Mouse (Mus musculus) bone marrow macrophage, adult 2 months (primary cell): Measurements from ENCODE around the gene Bace2. TPM values are rescaled to one million over a fixed set of nuclear protein-coding genes. Genes with fewer than 3 reads are reported as not detected.
A peak's percentile ranks its signal among the peaks of the same experiment; 100 is the strongest.

Experiments used
- H3K27ac ChIP-seq: 2 replicates; pipeline ENCODE4 v1.5.1; 2012; ENCODE audit warnings: low read depth, low read length; ENCODE audit not compliant: insufficient read depth
- H3K4me1 ChIP-seq: 2 replicates; pipeline ENCODE4 v1.6.1; 2012; ENCODE audit warnings: low read length; ENCODE audit not compliant: control insufficient read depth, insufficient read depth
- H3K4me3 ChIP-seq: 2 replicates; pipeline ENCODE4 v1.5.1; 2012; ENCODE audit warnings: mild to moderate bottlenecking, low read length, moderate library complexity; ENCODE audit not compliant: insufficient read depth
- CTCF ChIP-seq: IDR thresholded peaks from 2 replicates; pipeline ENCODE4 v1.5.1; 2012; ENCODE audit warnings: low read depth, mild to moderate bottlenecking, low read length, moderate library complexity
- POLR2A ChIP-seq: IDR thresholded peaks from 2 replicates; pipeline ENCODE4 v1.6.1; 2012; ENCODE audit warnings: mild to moderate bottlenecking, low read depth, low read length, borderline replicate concordance
- polyA plus RNA-seq: library from polyadenylated mRNA; stranded (reverse); fragments of >200 nt; gene quantifications from 2 replicates; pipeline ENCODE4 v1.2.4, GENCODE M21; 2012; ENCODE audit not compliant: missing spikeins, insufficient read depth, insufficient read length

Gene Bace2
- not detected in 2 replicates for polyA plus RNA-seq

GRCm38 (mm10) chr16:97356499-97357187 lies at the start of gene Bace2:
Gene Bace2, plus strand, starts transcription at chr16:97356742.
- Histone ChIP-seq H3K4me1 (no peaks in the 10 kb centered on the region), H3K27ac (no peak within 1 kb of the TSS), H3K4me3 (peak within 1 kb of the TSS; percentile 33; the same call in 1 of the 2 replicates)
- TF ChIP-seq CTCF (no peak), POLR2A (no peak)

DNA sequence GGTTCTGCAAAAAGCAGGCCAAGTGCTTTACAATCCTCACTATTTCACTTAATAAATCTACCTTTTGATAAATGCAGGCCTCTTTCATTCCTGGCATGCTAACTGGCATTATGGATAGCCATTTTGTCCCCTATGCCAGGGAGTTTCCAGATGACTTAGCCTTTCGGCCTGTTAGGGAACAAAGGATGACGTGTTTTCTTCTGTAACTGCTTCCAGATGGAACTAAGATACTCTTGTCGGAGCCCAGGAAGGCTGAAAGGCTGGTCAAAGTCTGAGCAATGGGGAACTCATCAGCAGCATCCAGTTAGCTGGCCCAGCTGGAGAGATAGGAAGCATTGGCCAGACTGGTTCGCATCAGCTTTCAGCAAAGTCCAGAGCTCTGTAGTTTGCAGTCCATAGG lies 48.9 kb upstream of the Bace2 start:
- Histone ChIP-seq H3K27ac (no peak overlapping the region), H3K4me1 (peaks cover 12% of the 10 kb centered on the region), H3K4me3 (no peak overlapping the region)
- TF ChIP-seq CTCF (no peak), POLR2A (no peak)

- H3K4me1 ChIP-seq, result peaks cover 12% of the 10 kb centered on the region
- H3K4me3 ChIP-seq, result no peak overlapping the region
- TF ChIP-seq POLR2A, result no peak
- no peak for TF ChIP-seq CTCF
- no peak overlapping the region for H3K27ac ChIP-seq
Measured at GRCm38 (mm10) chr16:97309796-97310569, 46.6 kb upstream of the Bace2 start.

GRCm38 (mm10) chr16:97310570-97310846 lies 46.0 kb upstream of the Bace2 start:
- no peak for TF ChIP-seq POLR2A
- H3K4me3 ChIP-seq, result no peak overlapping the region
- no peak overlapping the region for H3K27ac ChIP-seq
- peaks cover 12% of the 10 kb centered on the region for H3K4me1 ChIP-seq

DNA sequence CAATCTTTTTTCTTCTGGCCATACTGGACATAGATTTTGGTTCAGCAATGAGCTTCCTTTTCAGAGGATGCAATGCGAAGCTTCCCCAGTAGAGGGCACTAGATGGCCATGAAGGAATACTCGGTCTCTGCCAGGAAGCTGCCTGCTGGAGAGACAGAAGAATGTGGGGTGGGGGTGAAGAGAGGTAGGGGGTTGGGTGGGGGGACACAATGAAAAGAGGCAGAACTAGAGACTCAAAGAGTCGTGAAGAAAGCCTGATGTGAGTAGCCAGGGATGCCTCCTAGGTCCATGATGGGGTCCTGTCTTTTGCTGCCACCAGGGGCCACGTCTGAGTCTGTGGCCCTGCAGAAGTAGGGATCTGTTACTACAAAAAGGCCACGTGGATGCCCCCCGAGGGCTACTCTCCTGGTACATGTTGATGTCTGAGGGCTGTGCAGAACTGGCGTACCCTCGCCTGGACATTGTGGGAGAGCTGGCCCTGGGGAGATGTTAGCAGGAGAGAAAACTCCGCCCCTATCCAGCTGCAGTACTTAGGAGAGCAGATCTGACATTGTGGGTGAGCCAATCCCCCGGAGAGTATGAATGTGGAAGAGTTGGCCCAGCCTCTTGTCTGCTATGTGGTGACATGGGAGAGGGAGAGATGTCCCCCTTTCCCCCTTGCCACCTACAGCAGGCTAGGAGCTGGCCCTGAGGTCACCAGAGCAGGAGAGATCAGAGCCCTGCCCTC lies 43.4 kb upstream of the Bace2 start:
- no peak overlapping the region for H3K27ac ChIP-seq
- TF ChIP-seq CTCF (peak; percentile 73), POLR2A (no peak)
- H3K4me1 ChIP-seq, result peaks cover 12% of the 10 kb centered on the region
- H3K4me3 ChIP-seq, result no peak overlapping the region

DNA sequence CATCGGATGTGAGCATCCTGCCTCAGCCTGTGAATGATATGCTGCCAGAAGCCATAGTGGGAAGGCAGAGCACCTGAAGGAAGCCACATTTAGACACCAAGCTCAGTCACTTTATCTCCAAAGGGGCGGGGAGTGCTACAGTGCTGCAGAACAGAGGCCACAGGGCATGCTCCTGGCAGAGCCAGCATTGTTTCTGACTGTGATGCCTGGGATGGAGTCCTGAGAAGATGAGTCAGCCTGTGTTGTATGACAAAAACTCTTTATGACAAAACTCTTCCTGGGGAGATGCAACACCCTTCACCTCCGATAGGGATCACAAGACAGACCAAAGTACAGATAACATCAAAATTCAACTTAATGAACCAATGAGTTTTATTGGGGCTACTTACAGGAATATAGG lies 35.0 kb upstream of the Bace2 start:
- Histone ChIP-seq H3K4me3 (no peak overlapping the region), H3K27ac (no peak overlapping the region), H3K4me1 (no peaks in the 10 kb centered on the region)
- TF ChIP-seq POLR2A, result no peak
- no peak for TF ChIP-seq CTCF

- no peak overlapping the region for H3K27ac ChIP-seq
- no peaks in the 10 kb centered on the region for H3K4me1 ChIP-seq
- TF ChIP-seq POLR2A (no peak), CTCF (no peak)
- H3K4me3 ChIP-seq, result no peak overlapping the region
Measured at GRCm38 (mm10) chr16:97322604-97323003, 33.9 kb upstream of the Bace2 start.

DNA sequence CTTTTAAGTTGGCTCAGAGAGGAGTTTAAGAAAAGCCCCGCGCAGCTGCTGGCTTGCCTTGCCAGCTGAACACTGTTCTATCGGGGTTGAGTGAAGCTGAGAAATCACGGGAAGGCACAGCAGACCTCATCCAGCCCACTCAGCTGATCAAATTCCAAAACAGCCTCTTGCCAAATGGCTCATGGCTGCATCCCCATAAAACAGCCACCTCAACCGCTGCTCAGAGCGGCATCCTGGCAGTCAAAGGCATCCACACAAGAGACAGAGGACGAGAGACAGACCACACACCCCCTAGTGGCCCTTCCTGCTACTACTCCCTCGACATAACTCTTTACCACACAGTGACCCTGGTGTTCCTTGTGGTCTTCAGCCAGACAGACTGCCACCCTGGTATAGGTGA lies 30.6 kb upstream of the Bace2 start:
- no peaks in the 10 kb centered on the region for H3K4me1 ChIP-seq
- H3K4me3 ChIP-seq, result no peak overlapping the region
- no peak overlapping the region for H3K27ac ChIP-seq
- TF ChIP-seq POLR2A (no peak), CTCF (peak; percentile 31; the same call in 1 of the 2 replicates)

DNA sequence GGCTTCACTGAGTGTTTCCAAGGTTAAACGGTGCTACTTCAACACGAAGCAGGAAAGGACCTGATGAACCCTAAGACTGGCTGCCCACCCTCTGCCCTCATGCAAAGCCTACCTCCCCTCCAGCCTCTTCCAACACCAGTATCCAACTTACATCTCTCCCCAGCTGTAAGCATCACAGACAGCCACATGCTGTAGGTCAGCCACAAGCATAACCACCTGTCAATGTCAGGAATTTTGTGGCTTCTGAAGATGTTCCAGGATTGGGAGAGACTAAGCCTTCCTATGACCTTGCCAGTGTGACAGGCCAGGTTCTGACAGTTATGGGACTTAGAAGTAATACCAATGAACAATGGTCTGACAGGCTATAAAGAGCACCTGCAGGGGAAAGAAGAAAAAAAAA lies 27.9 kb upstream of the Bace2 start:
- Histone ChIP-seq H3K4me3 (no peak overlapping the region), H3K27ac (no peak overlapping the region), H3K4me1 (no peaks in the 10 kb centered on the region)
- TF ChIP-seq POLR2A, result no peak

DNA sequence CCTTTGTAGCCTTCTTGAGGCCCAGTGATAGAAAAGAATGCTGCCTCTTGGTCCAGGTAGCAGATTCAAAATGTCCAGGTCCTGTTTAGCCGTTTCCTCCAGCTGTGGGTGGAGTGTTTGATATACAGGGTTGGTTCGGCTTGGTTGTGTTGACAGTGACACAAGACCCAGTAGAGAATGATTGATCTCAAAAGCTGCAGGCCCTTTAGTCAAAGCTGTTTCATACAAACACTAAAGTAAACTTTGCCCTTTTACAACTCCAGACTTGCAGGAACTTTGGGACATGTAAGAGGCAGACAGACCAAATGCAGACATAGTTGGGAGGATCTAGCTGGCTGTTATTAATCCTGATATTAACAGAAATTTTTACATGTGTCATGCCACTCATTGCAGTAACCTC lies 3.5 kb upstream of the Bace2 start:
- H3K4me1 ChIP-seq, result no peaks in the 10 kb centered on the region
- TF ChIP-seq POLR2A (no peak), CTCF (no peak)
- no peak overlapping the region for H3K27ac ChIP-seq
- H3K4me3 ChIP-seq, result no peak overlapping the region
